Mouse (Mus musculus) T-helper 1 cell (primary cell): Measurements from ENCODE around the gene Ldhal6b.

Experiments used
- in situ Hi-C: fragments of 300-600 bp; cut with MboI, MseI; formaldehyde crosslinking; loops from one replicate; pipeline ENCODE4 v1.15.1; 2025; ENCODE audit warnings: high pct_unique_total_duplicates

The Ldhal6b gene

GRCm38 (mm10) chr17:5411205-5411604 lies 7.4 kb downstream of the Ldhal6b start:
- in situ Hi-C loops, result no loop called here

- in situ Hi-C loops, result no loop called here
Measured at GRCm38 (mm10) chr17:5410336-5410735, 8.2 kb downstream of the Ldhal6b start.

GRCm38 (mm10) chr17:5407030-5407429 lies 11.5 kb downstream of the Ldhal6b start:
- in situ Hi-C loops, result loop anchor here (10.0 kb wide), 1 partner anchor 1832 kb away; no protein-coding TSS in a partner anchor

GRCm38 (mm10) chr17:5406566-5406965 lies 12.0 kb downstream of the Ldhal6b start:
- in situ Hi-C loops, result loop anchor here (10.0 kb wide), 1 partner anchor 1832 kb away; no protein-coding TSS in a partner anchor

DNA sequence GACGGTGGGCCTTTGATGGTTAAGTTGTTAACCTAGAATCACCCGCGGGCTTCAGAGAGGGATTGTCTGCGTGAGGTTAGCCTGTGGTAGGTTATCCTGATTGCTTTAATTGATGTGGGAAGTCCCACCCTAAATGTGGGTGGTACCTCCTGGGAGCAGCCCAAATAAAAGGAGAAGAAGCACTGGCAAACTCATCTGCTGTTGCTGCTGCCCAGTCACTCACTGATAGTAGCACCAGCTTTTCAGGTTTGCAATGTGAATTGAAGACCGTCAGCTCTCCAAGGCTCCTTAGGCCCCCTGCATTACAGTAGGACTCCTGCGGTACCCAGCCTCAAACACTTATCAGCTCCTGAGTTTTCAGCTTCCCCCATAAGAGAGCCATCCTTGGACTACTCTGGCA lies 14.7 kb downstream of the Ldhal6b start:
- in situ Hi-C loops, result loop anchor here (10.0 kb wide), 1 partner anchor 1829 kb away; no protein-coding TSS in a partner anchor

DNA sequence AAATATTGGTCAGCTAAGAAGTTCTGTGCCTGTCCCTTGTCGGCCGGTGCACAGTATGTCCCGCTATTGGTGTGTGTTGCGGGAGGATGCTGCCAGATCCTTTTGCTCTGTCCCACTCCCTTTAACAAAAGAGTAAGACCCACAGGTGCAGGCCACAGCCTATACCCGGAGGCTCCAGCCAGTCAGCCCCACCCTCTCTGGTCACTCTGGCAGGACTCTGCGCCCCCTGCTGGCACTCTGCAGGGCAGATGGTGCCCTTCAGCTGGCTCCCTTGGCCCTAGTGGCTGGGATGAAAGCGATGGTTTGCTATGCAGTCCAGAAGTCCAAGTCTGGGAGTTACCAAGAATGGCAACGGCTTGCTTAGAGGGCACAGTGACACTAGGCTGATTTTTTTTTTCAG lies 15.9 kb downstream of the Ldhal6b start:
- in situ Hi-C loops, result loop anchor here (10.0 kb wide), 1 partner anchor 1828 kb away; no protein-coding TSS in a partner anchor

- in situ Hi-C loops, result loop anchor here (10.0 kb wide), 1 partner anchor 1827 kb away; no protein-coding TSS in a partner anchor
Measured at GRCm38 (mm10) chr17:5402069-5402468, 16.5 kb downstream of the Ldhal6b start.

DNA sequence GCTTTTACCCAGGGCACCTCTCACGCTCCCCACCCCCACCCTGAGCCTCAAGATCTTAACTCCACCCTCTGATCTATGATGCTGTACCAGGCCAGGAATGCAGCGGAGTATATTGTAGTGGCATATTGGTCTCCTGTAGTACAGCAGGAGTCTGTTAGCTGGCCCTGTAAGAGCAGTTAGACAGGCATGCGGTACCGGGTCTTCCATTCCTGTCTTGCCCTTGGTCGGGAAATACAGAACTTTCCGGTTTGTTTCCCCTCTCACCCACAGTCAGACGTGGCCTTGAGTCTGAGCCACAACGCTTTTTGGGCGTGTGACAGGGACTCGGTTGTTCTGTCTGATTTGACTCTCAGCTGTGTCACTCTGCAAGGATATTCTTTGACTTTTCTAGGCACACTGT lies 17.3 kb downstream of the Ldhal6b start:
- in situ Hi-C loops, result loop anchor here (10.0 kb wide), 1 partner anchor 1826 kb away; no protein-coding TSS in a partner anchor

GRCm38 (mm10) chr17:5400435-5401090 lies 18.0 kb downstream of the Ldhal6b start:
- in situ Hi-C loops, result loop anchor here (10.0 kb wide), 1 partner anchor 1826 kb away; no protein-coding TSS in a partner anchor

GRCm38 (mm10) chr17:5397148-5398007 lies 21.2 kb downstream of the Ldhal6b start:
- in situ Hi-C loops, result loop anchor here (5.0 kb wide), 1 partner anchor 65 kb away; no protein-coding TSS in a partner anchor

DNA sequence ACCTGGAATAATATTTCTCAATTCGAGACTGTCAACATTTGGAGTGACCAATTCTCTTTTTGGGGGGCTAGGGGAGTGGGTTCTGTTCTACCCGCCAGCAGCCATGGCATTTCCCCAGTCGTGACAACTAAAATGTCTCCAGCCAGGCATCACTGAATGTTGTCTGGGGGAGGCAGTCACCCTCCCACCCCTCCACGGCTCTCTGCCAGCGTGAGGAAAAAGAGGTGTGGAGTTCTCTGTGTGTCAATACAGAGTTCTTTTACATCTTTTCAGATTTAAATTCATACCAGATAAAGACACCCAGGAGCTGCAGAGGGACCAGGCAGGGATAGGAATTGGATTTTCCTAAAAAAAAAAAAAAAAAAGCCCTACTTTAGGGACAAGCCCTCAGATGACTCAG lies 22.4 kb downstream of the Ldhal6b start:
- in situ Hi-C loops, result loop anchor here (5.0 kb wide), 1 partner anchor 64 kb away; no protein-coding TSS in a partner anchor

DNA sequence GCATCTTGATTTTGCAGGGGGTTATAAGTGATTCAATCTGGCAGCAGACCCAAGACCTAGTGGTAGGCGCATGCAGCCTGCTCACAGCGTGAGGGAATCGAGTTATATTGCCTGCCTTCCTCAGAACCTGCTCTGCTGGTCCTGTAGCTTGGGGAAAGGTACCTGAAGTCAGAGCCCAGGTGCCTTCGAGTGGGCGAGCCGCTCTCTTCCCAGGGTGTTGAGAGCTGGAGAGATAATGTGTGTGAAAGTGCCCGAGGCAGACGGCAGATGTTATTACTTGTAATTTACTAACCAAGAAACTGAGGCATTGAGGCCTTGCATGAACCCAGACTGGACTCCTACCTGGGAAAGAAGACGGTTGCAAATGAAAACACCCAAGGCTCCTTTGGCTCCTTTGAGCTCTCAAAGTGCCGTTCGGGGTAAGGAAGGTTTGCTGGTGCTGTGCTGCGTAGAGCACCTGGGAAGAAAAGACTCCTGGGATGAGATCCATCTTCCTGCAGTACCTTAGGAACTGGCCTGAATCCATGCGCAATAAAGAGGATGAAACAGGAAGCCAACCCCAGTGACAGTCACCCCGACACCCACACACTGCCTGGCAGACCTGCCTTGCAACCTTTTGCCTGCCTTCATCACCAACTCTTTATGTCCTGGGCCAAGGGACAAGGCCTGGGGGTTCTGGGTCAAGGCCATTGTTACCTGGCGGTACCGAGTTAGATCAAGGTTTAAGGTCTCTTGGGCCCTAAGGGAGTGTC lies 22.9 kb downstream of the Ldhal6b start:
- in situ Hi-C loops, result loop anchor here (5.0 kb wide), 1 partner anchor 63 kb away; no protein-coding TSS in a partner anchor

GRCm38 (mm10) chr17:5390682-5391081 lies 27.9 kb downstream of the Ldhal6b start:
- in situ Hi-C loops, result no loop called here

GRCm38 (mm10) chr17:5388351-5388750 lies 30.2 kb downstream of the Ldhal6b start:
- in situ Hi-C loops, result no loop called here

- in situ Hi-C loops, result no loop called here
Measured at GRCm38 (mm10) chr17:5386885-5387545, 31.6 kb downstream of the Ldhal6b start.

- in situ Hi-C loops, result no loop called here
Measured at GRCm38 (mm10) chr17:5385694-5386093, 32.9 kb downstream of the Ldhal6b start.

GRCm38 (mm10) chr17:5377930-5378310 lies 40.6 kb downstream of the Ldhal6b start:
- in situ Hi-C loops, result no loop called here

GRCm38 (mm10) chr17:5377151-5377929 lies 41.2 kb downstream of the Ldhal6b start:
- in situ Hi-C loops, result no loop called here

GRCm38 (mm10) chr17:5372951-5373350 lies 45.6 kb downstream of the Ldhal6b start:
- in situ Hi-C loops, result no loop called here

DNA sequence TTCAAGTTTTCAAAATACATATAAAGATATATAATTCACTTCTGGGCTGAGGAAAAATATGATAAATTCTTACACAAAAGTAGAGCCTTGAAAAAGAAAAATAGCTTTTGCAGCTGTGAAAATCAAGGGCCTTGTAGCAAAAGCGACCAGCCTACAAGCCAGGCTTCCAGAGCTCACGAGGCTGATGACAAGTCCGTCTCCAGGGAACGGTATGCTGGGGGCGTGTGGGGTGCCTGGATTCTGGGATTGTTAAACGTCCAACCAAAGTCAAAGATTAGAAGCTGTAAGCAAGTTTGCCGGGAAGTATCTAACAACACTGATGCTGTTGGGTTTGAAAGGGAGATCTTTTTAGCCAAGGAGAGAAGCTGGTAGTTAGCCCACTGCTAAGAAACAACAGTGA lies 47.0 kb downstream of the Ldhal6b start:
- in situ Hi-C loops, result no loop called here
